Mouse (Mus musculus): ENCODE data around the gene Luc7l. TPM values are rescaled to one million over a fixed set of nuclear protein-coding genes. Genes with fewer than 3 reads are reported as not detected.
"Not testable (repeated sequence)": the region's sequence is repeated elsewhere in the genome, so short reads cannot be mapped to it uniquely, and the experiment has no call there.

Gene Luc7l
- total RNA-seq, 2 experiments from 2014 or later = 15.3 to 18.2 TPM

DNA sequence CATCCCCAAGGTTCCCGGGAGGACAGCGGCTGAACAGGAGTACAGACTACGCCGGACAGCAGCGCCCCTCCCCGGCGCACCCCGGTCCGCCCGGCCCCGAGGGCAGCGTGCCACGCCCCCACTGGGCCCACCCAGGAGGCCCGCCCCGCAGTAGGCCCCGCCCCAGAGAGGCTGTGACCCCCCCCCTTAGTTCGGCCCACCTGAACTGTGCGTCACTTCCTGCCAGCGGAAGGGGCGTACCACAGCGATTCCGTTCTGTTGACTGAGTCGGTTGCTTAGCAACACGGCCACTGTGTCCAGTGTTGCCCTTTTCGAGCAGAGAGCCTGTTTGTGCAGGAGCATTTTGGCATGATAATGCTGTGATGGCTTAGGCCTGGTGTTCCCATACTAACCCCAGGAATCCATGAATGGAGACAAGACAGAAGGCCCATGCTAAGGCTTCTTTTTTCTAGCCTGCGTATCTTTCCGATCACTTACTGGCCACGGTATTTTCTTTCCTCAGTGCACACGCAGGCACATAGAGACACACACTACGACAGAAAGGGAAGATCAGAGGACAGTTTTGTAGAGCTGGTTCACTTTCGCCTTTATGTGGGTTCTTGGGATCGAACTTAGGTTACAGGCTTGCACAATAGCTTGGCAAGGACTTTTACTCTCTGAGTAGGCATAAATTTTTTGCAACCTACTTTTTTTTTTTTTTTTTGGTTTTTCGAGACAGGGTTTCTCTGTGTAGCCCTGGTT lies 8.4 kb upstream of the Luc7l start, which contains the start of gene Fam234a:
Gene Fam234a, minus strand, starts transcription at position 142 of the 741 bp plus-strand sequence.
- peak; percentile 87 for DNase-seq (ENCODE audit: low spot score)
- intact Hi-C loops (cut with DNase I) = loop anchor here (5.0 kb wide), 2 partner anchors 122 to 147 kb away; partner anchors contain the start of genes Mrpl28 and Nme4

DNA sequence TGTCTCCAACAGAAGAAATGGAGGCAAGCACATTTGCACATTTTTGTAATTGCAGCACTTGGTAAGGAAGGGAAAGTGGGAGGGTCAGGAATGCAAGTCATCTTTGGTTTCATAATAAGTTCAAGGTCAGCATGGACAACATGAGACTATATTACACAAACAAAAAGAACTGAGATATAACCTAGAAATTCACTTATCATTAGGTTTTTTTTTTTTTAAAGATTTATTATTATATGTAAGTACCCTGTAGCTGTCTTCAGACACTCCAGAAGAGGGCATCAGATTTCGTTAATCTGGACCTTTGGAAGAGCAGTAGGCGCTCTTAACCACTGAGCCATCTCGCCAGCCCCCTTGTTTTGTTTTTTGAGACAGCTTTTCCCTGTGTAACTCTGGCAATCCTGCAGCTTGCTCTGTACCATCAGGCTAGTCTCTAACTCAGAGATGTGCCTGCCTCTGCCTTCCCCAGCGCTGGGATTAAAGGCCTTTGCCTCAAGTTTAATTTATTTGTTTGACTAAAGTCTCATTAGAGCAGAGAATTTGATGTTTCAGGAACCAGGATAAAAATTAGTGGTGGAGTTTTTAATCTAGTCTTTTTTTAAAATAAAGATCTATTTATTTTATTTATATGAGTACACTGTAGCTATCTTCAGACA lies 684 bp upstream of the Luc7l start:
- intact Hi-C loops (cut with DNase I) = loop anchor here (2.0 to 10.0 kb wide), 2 partner anchors 477 to 953 kb away; partner anchors contain the start of genes Lemd2 and Narfl
- DNase-seq (ENCODE audit: low spot score) = no peak

DNA sequence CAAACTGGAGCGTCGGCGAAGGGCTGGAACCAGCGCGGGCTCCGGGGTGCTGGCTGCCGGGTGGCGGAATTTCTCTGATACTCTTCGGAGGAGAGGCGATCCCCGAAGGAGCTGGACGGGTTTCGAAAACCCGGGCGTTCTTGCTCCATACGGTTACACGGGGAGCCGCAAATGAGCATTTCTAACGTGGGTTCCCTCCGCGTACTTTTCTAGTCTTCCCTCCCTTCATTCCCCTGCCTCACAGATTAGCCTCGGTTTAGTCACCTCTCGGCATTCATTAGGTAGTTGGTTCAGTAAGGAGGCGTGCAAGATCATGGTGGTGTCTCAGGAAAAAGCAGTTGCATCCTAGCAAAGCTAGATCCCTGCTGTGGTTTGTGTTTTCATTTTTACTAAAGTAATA lies 703 bp downstream of the Luc7l start:
- no peak for DNase-seq (ENCODE audit: low spot score)
- intact Hi-C loops (cut with DNase I) = loop anchor here (10.0 kb wide), 1 partner anchor 479 kb away; the partner anchor contains the start of gene Narfl

DNA sequence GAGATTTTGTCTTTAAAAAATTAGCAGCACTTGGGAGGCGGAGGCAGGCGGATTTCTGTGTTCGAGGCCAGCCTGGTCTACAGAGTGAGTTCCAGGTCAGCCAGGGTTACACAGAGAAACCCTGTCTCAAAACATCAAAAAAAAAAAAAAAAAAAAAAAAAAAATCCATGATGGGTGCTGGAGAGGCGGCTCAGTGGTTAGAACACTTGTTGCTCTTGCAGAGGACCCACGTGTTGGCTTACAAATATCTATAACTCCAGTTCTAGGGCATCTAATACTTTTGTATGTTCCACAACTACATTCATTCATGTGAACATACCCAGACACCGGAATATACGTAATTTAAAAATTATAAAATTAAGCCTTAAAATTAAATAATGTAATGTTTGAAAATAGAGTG lies 2.6 kb downstream of the Luc7l start:
- no peak for DNase-seq (ENCODE audit: low spot score)
- intact Hi-C loops (cut with DNase I) = loop anchor here (10.0 kb wide), 1 partner anchor 481 kb away; the partner anchor contains the start of gene Narfl

DNA sequence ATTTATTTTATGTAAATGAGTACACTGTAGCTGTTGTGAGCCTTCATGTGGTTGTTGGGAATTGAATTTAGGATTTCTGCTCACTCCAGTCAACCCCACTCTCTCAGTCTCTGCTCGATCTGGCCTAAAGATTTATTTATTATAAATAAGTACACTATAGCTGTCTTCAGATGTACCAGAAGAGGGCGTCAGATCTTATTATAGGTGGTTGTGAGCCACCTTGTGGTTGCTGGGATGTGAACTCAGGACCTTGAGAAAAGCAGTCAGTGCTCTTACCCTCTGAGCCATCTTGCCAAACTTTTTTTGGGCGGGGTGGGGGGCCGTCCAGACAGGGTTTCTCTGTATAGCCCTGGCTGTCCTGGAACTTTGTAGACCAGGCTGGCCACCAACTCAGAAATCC lies 9.1 kb downstream of the Luc7l start:
- intact Hi-C loops (cut with DNase I) = no loop called here
- no peak for DNase-seq (ENCODE audit: low spot score)

DNA sequence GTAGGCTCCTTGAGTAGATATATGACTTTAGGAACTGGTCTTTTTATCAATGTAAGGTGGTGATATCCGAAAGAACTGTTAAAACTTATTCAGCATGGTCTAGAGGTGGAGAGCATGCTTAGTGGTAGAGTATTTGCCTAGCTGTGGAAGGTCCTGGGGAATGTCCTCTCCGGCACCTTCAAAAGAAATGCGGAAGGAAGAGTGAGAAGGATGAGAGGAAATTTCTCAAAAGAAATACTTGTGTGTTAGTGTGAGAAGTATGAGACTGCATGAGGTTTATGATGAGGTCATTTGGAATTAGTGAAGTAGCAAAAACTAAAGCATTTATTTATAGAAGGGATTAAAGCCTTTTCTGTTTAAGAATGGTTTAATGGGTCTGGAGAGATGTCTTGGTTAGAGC lies 9.7 kb downstream of the Luc7l start:
- intact Hi-C loops (cut with DNase I) = no loop called here
- no peak for DNase-seq (ENCODE audit: low spot score)

DNA sequence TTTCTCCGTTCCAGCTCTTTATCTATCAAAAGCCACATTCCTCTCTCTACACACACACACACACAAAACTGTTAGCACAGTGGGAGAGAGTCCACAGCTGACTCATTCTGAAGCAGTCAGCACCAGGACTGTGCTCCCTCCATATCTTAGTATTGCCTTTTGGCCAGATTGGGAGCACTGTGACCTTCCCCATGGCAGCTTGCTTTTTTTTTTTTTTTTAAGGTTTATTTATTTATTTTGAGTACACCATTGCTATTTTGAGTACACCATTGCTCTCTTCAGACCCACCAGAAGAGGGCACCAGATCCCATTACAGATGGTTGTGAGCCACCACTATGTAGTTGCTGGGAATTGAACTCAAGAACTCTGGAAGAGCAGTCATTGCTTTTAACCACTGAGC lies 16.2 kb downstream of the Luc7l start:
- DNase-seq (ENCODE audit: low spot score) = no peak
- intact Hi-C loops (cut with DNase I) = no loop called here

DNA sequence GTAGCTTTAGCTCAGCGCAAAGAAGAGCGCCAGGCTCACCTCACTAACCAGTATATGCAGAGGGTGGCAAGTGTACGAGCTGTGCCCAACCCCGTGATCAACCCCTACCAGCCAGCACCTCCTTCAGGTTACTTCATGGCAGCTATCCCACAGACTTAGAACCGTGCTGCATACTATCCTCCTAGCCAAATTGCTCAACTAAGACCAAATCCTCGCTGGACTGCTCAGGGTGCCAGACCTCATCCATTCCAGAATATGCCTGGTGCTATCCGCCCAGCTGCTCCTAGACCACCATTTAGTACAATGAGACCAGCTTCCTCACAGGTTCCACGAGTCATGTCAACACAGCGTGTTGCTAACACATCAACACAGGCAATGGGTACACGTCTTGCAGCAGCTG lies 16.9 kb downstream of the Luc7l start:
- intact Hi-C loops (cut with DNase I); DNase-seq (ENCODE audit: low spot score): not testable (repeated sequence)

DNA sequence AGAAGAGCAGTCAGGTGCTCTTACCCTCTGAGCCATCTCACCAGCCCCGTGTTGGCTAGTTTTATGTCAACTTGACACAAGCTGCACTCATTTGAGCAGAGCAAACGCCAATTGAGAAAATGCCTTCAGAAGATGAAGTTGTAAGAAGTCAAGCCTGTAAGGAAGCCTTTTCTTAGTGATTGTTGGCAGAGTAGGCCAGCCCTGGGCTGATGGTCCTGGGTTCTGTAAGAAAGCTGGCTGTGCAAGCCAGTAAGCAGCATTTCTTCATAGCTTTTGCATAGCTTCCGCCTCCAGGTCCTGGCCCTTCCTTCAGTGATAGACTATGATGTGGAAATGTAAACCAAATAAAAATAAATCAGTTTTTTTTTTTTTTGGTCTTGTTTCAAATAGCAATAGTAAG lies 19.9 kb downstream of the Luc7l start:
- intact Hi-C loops (cut with DNase I) = no loop called here
- DNase-seq (ENCODE audit: low spot score) = no peak

DNA sequence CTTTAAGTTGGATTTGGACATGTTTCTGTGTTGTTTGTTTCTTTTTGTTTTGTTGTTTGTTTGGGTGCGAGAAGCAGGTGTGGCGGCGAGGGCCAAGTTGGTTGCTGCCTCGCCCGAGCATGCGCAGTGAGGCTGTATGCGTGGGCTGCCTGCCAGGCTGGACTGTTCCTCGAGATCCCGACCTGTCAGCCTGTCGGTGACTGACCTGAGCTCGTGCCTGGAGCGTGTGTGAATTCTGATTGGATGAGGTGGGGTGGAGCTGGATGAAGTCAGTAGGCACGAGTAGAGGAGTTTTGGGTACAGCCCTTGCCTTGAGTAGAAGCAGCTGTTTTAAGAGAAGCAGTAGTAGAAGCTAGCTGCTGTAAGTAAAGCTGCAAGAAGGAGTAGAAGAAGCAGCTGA lies 23.2 kb downstream of the Luc7l start:
- intact Hi-C loops (cut with DNase I) = no loop called here
- DNase-seq (ENCODE audit: low spot score) = no peak

DNA sequence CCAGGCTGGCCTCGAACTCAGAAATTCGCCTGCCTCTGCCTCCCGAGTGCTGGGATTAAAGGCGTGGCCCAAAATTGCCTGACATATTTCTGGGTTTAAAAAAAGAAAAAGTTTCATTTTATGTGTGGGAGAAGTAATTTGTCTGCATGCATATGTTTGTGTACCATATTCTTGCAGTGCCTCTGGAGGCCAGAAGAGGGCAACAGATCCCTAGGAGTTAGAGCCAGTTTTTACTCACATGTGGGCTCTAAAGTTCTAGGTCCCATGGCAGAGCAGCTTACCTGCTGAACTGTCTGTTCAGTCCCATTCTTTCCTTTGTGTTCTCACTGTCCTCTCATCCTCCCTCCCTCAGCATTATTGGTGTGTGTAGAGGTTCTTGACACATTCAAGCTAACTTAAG lies 24.0 kb downstream of the Luc7l start:
- no peak for DNase-seq (ENCODE audit: low spot score)
- intact Hi-C loops (cut with DNase I) = no loop called here

DNA sequence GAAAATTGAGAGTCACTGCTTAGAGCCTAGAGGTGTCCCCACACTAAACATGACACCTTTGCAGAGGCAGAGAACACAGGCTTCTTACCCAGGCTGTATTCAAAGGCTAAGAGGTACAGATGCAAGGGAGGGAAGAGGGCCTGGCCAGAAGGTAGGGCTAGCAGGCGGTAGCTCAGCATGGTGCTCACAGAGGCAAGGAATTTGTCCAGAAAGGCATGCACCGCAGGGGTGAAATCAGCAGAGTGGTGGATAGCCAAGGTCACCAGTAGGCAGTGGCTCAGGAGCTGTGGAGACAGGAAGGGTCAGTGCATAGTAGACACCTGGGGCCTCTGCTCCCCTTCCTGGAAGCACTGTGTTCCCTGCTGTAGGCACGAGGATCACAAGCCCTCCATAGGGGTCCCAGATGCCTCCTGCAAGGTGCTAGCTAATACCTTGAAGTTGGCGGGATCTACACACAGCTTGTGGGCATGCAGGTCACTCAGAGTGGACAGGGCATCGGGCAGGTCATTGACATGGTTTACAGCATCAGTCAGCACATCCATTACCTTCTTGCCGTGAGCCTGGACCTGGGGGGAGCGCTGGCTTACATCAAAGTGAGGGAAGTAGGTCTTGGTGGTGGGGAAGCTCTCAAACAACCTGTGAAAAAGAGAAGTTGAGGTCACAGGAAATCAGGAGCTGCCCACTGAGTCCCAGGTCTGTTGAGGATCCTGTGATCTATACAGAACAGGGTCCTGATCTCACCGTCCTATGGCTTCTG lies 33.7 kb downstream of the Luc7l start:
- no peak for DNase-seq (ENCODE audit: low spot score)
- intact Hi-C loops (cut with DNase I) = no loop called here

DNA sequence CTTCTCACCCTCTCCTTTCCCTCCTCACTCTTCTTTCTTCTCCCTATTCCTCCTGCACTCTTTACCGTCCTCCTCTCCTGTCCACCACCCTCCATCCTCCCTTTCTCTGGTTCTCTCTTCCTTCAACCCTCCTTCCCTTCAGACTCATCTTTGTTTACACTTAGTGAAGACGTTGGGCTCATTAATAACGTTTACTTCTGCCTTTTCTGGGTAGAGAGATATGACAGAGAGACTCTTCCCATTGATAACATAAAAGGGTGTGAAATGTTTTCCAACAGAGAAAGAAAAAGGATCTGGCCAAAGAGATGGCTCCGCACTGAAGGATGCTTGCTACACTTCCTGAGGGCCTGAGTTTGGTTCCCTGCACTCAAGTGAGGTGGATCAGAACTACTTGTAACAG lies 36.8 kb downstream of the Luc7l start:
- DNase-seq (ENCODE audit: low spot score) = no peak
- intact Hi-C loops (cut with DNase I) = no loop called here

DNA sequence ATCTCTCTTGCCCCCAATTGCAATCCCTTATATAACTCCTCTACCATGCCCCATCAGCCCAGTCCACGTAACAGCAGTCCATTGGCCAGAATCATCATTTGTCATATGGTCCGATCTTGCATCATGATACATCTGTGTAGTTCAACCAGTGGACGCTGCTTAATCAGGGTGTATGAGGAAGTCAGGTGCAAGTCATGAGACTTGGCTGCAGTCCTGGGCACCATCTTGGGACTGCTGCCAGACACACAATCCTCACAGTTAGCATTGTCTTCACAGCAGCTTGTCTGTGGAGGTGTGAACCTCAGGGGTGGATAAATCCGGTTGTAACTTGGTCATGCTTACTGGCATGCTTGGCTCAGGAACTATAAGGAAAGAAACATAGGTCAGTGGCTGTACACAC lies 45.6 kb downstream of the Luc7l start:
- intact Hi-C loops (cut with DNase I); DNase-seq (ENCODE audit: low spot score): not testable (repeated sequence)

DNA sequence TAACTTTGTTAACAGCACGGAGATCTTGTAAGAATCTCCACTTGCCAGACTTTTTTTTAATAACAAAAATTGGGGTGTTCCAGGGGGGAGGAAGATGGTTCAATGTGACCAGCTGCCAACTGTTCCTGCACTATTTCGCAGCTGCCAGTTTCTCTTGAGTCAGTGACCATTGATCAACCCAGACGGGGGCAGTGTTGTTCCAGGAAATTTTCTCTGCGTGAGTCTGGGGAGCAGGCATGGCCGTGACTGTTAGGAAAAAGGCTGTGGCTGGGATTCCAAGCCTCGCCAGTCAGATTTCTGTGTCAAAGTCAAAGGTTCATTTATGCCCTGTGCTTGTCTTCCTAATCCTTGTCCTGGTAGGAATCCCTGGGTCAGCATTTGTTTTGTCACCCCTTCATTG lies 61.6 kb downstream of the Luc7l start:
- peak; percentile 50 for DNase-seq (ENCODE audit: low spot score)
- intact Hi-C loops (cut with DNase I) = loop anchor here (1.0 to 5.0 kb wide), 4 partner anchors 55 to 328 kb away; no protein-coding TSS in a partner anchor

DNA sequence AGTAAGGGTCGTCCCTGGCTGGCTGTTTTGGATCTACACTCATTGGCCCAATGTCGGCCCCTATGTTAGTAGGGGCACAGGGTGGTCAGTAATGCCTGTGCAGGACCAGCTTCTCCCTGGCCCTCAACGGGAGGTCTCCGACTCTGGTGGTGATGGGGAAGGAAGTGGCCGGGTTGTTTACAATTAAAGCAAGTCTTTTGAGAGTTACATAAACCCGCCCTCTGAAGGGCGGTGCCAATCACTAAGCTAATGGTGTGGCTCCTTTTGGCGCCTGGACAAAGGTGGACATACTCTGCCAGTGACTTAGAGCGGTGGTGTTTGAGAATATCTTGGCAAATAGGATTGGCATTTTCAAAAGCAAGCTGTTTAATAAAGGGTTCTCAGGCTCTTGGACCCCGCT lies 62.8 kb downstream of the Luc7l start:
- intact Hi-C loops (cut with DNase I) = loop anchor here (2.0 kb wide), 2 partner anchors 53 to 105 kb away; no protein-coding TSS in a partner anchor
- DNase-seq (ENCODE audit: low spot score) = no peak

DNA sequence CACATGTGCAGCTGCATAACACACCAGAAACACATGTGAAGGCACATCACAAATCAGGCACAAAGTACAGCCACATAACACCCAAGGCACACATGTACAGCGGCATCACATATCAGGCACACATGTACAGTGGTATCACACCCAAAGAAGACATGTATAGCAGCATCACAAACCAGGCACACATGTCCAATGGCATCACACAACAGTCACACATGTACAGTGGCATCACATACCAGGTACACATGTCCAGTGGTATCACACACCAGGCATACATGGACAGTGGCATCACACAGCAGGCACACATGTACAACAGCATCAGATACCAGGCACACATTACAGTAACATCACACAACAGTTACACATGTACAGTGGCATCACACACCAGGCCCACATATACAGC lies 65.7 kb downstream of the Luc7l start:
- intact Hi-C loops (cut with DNase I) = no loop called here
- DNase-seq (ENCODE audit: low spot score) = no peak

Data from heart, postnatal 25 days (tissue).